Comparison of ENCODE assay signal across 9 mouse cellular contexts in the genomic region with DNA sequence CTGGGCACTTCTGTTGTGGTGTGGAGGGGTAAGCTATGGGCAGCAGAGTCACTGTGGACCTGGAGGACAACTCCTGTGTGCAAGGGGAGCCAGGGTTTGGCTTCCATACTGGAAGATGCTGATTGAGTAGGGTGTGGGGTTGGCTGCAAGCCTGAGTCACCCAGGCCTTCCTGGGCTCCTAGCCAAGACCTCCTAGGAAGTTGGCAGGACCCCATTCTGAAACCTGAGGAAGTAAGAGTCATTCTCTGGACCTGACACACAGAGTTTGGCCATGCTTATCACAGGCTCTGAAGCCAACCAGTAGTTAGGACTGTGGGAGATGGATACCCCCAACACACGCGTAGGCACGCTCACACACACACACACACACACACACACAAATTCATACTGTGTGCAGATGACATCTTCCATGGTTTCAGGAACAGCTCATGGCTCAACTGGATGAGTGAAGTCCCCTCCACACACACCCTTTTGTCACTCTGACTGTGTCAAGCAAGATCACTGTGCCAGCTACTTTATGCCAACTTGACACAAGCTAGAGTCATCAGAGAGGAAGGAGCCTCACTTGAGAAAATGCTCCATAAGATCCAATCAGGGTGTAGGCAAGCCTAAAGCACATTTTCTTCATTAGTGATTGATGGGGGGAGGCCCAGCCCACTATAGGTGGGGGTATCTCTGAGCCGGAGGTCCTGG. TPM values are rescaled to one million over a fixed set of nuclear protein-coding genes. Genes with fewer than 3 reads are reported as not detected.
DNase-seq lines count a peak whose midpoint lies in the region; ATAC-seq and TF ChIP-seq lines count a peak whose summit lies in the region.
"Had no signal": no experiment of that assay in that cellular context is flagged by ENCODE, and none has a peak within 500 bp of the region (broad histone marks: within the 10 kb centered on the region; RNA-seq: fewer than 3 reads in every experiment).

No protein-coding gene starts in this region.

- no peaks in the 10 kb centered on the region for H3K4me1 ChIP-seq in embryonic facial prominence, embryonic 12.5 days
- peaks cover 3% of the 10 kb centered on the region; the same call in 1 of the 2 replicates for H3K4me1 ChIP-seq in embryonic facial prominence, embryonic 10.5 days
- peaks cover 5% of the 10 kb centered on the region; the same call in 1 of the 2 replicates for H3K4me1 ChIP-seq in thymus, adult 2 months (replicated peaks; ENCODE audit: control insufficient read depth, insufficient read depth, low read length)

- no peak overlapping the region for H3K4me3 ChIP-seq in embryonic facial prominence, embryonic 12.5 days
- no peak overlapping the region for H3K4me3 ChIP-seq in embryonic facial prominence, embryonic 10.5 days
- no peak overlapping the region for H3K4me3 ChIP-seq in thymus, adult 2 months (ENCODE audit: control insufficient read depth, insufficient read depth, low read length)

- 94% methylated on average over 4 of the region's 4 CpGs for WGBS in embryonic facial prominence, embryonic 12.5 days
- 93% methylated on average over 4 of the region's 4 CpGs for WGBS in embryonic facial prominence, embryonic 10.5 days
- WGBS in thymus, adult 2 months = 100% methylated on average over 4 of the region's 4 CpGs

- ATAC-seq in embryonic facial prominence, embryonic 12.5 days (ENCODE audit: insufficient number of reproducible peaks, insufficient read depth, low FRiP score, low TSS enrichment) = 0 out of 2 replicates have a peak, but pooled peaks have one; percentile 28

- no peak for TF ChIP-seq POLR2A in thymus, adult 2 months (IDR thresholded peaks at IDR 0.05; ENCODE audit: control insufficient read depth, extremely low read depth, insufficient read depth, low read length, poor library complexity)

- H3K27ac ChIP-seq in embryonic facial prominence, embryonic 12.5 days = no peak overlapping the region
- no peak overlapping the region for H3K27ac ChIP-seq in embryonic facial prominence, embryonic 10.5 days (replicated peaks)
- H3K27ac ChIP-seq in thymus, adult 2 months (ENCODE audit: control insufficient read depth, insufficient read depth, low read length) = no peak overlapping the region

- DNase-seq in embryonic facial prominence, embryonic 10.5 days (ENCODE audit: low spot score) = no peak
- DNase-seq in 3134 (ENCODE audit: extremely low read depth, insufficient read length, low spot score) = peak; percentile 85
- peak; percentile 63 for DNase-seq in cerebellum, adult 9-11 months
- DNase-seq in heart, postnatal 10 days = peak; percentile 68 to 73
- DNase-seq in ovary, postnatal 14 days (ENCODE audit: low spot score) = peak; percentile 54
- no peak for DNase-seq in thymus, adult 2 months
- no peak for DNase-seq in right cerebral cortex, adult 18-20 months

- H3K36me3 ChIP-seq in embryonic facial prominence, embryonic 12.5 days = no peaks in the 10 kb centered on the region
- no peaks in the 10 kb centered on the region for H3K36me3 ChIP-seq in embryonic facial prominence, embryonic 10.5 days (replicated peaks)
- no peaks in the 10 kb centered on the region for H3K36me3 ChIP-seq in thymus, adult 2 months (ENCODE audit: control insufficient read depth, insufficient read depth, low read length)

- no peak for TF ChIP-seq CTCF in thymus, adult 2 months (IDR thresholded peaks at IDR 0.05; ENCODE audit: borderline replicate concordance, control insufficient read depth, extremely low read depth, insufficient read depth, low read length, poor library complexity)

- no peak overlapping the region for H3K4me2 ChIP-seq in embryonic facial prominence, embryonic 12.5 days (replicated peaks)

- peaks cover 6% of the 10 kb centered on the region; the same call in 1 of the 2 replicates for H3K27me3 ChIP-seq in embryonic facial prominence, embryonic 12.5 days
- H3K27me3 ChIP-seq in embryonic facial prominence, embryonic 10.5 days (replicated peaks; ENCODE audit: low read depth, poor library complexity, severe bottlenecking) = peaks cover 9% of the 10 kb centered on the region
- H3K27me3 ChIP-seq in thymus, adult 2 months (ENCODE audit: control insufficient read depth, insufficient read depth, low read length) = no peaks in the 10 kb centered on the region

- no peak overlapping the region for H3K9ac ChIP-seq in embryonic facial prominence, embryonic 12.5 days

- intact Hi-C loops in heart, postnatal 10 days (cut with DNase I) = no loop called here

- no peaks in the 10 kb centered on the region for H3K9me3 ChIP-seq in embryonic facial prominence, embryonic 12.5 days
- H3K9me3 ChIP-seq in embryonic facial prominence, embryonic 10.5 days = no peaks in the 10 kb centered on the region

RNA-seq across cellular contexts. Expression of gene Gstt4, which starts 5.5 kb away (rescaled TPM):
- polyA plus RNA-seq in embryonic facial prominence, embryonic 12.5 days (2016; fragmentation: Nextera tagmentation; extraction: Ambion mirVana) = not detected in 2 replicates
- polyA plus RNA-seq in embryonic facial prominence, embryonic 10.5 days (2016; fragmentation: Nextera tagmentation; extraction: Ambion mirVana) = 0.21 TPM in 1 of 2 replicates, not detected in the other
- not detected for total RNA-seq in heart, postnatal 10 days (2021)
- polyA plus RNA-seq in thymus, adult 2 months (2012; rRNA removed) = 0.19 and 0.26 TPM in 2 replicates
- polyA plus RNA-seq: limb, embryonic 11.5 days had no signal

RNA-seq across cellular contexts. Expression of gene Gstt2, which starts 9.4 kb away (rescaled TPM):
- 9.6 and 12.0 TPM in 2 replicates for polyA plus RNA-seq in embryonic facial prominence, embryonic 12.5 days (2016; fragmentation: Nextera tagmentation; extraction: Ambion mirVana)
- polyA plus RNA-seq in embryonic facial prominence, embryonic 10.5 days (2016; fragmentation: Nextera tagmentation; extraction: Ambion mirVana) = 6.8 and 8.5 TPM in 2 replicates
- total RNA-seq in heart, postnatal 10 days (2021) = 10 to 100 TPM; 10.1 to 12.7 TPM
- 174 and 216 TPM in 2 replicates for polyA plus RNA-seq in thymus, adult 2 months (2012; rRNA removed)

RNA-seq across cellular contexts. Expression of gene Gstt1, which starts 29.4 kb away (rescaled TPM):
- polyA plus RNA-seq in embryonic facial prominence, embryonic 12.5 days (2016; fragmentation: Nextera tagmentation; extraction: Ambion mirVana) = 11.0 TPM in 2 replicates
- 3.0 and 4.3 TPM in 2 replicates for polyA plus RNA-seq in embryonic facial prominence, embryonic 10.5 days (2016; fragmentation: Nextera tagmentation; extraction: Ambion mirVana)
- total RNA-seq in heart, postnatal 10 days (2021) = 1 to 10 TPM; 5.9 to 7.9 TPM
- polyA plus RNA-seq in thymus, adult 2 months (2012; rRNA removed) = 15.4 and 19.2 TPM in 2 replicates

RNA-seq across cellular contexts. Expression of gene Mif, which starts 32.2 kb away (rescaled TPM):
- 1,615 and 1,742 TPM in 2 replicates for polyA plus RNA-seq in embryonic facial prominence, embryonic 12.5 days (2016; fragmentation: Nextera tagmentation; extraction: Ambion mirVana)
- 3,361 and 3,650 TPM in 2 replicates for polyA plus RNA-seq in embryonic facial prominence, embryonic 10.5 days (2016; fragmentation: Nextera tagmentation; extraction: Ambion mirVana)
- 100 to 1,000 TPM; 321 to 324 TPM for total RNA-seq in heart, postnatal 10 days (2021)
- 1,833 and 2,007 TPM in 2 replicates for polyA plus RNA-seq in thymus, adult 2 months (2012; rRNA removed)

RNA-seq across cellular contexts. Expression of gene Gstt3, which starts 46.6 kb away (rescaled TPM):
- 9.7 and 10.4 TPM in 2 replicates for polyA plus RNA-seq in embryonic facial prominence, embryonic 12.5 days (2016; fragmentation: Nextera tagmentation; extraction: Ambion mirVana)
- 2.4 and 4.3 TPM in 2 replicates for polyA plus RNA-seq in embryonic facial prominence, embryonic 10.5 days (2016; fragmentation: Nextera tagmentation; extraction: Ambion mirVana)
- 1 to 10 TPM; 1.9 to 3.0 TPM for total RNA-seq in heart, postnatal 10 days (2021)
- polyA plus RNA-seq in thymus, adult 2 months (2012; rRNA removed) = 7.7 and 8.6 TPM in 2 replicates

Comparison
In these comparisons a context has a peak if more than half of its experiments do, and no peak if none do; other contexts are left out.
1. DNase-seq: peak in 3134 (single experiment), cerebellum, adult 9-11 months (single experiment), heart, postnatal 10 days (2 of 2) and ovary, postnatal 14 days (single experiment); none in embryonic facial prominence, embryonic 10.5 days (single experiment), thymus, adult 2 months (single experiment) and right cerebral cortex, adult 18-20 months (single experiment).
2. RNA of gene Gstt2, which starts 9.4 kb away (polyA plus RNA-seq): 174 to 216 TPM in thymus, adult 2 months; 9.6 to 12.0 TPM in embryonic facial prominence, embryonic 12.5 days and 6.8 to 8.5 TPM in embryonic facial prominence, embryonic 10.5 days; every median in the first group is over 10 times any median in the second.